Mouse (Mus musculus): Measurements from ENCODE around the gene Gm5678. TPM values are rescaled to one million over a fixed set of nuclear protein-coding genes. Genes with fewer than 3 reads are reported as not detected.
"Not testable (repeated sequence)": the region's sequence is repeated elsewhere in the genome, so short reads cannot be mapped to it uniquely, and the experiment has no call there.

The Gm5678 gene
- polyA plus RNA-seq, 1 experiment from 2014 or later, result not detected

DNA sequence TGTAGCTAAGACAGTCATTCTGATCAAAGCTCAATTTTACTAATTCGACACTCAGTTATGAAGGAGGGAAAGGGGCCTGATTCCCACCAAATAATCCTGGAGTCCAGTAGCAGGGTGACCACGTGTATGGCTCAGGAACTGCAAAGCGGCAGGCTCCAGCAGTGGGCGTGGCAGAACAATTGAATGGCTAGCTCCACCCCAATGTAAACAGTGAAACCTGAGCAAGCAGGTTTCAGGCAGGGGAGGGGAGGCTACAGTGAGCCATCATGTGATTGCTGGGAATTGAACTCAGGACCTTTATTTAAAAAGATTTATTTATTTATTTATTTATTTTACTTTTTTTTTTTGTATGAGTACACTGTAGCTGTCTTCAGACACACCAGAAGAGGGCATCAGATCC lies 42.6 kb downstream of the Gm5678 start:
- ATAC-seq (ENCODE audit: insufficient number of reproducible peaks, low FRiP score); H3K9me3 ChIP-seq (replicated peaks); H3K4me2 ChIP-seq; H3K36me3 ChIP-seq; H3K27me3 ChIP-seq (replicated peaks); H3K27ac ChIP-seq (ENCODE audit: poor library complexity, severe bottlenecking); H3K9ac ChIP-seq; H3K4me3 ChIP-seq; H3K4me1 ChIP-seq (replicated peaks): not testable (repeated sequence)
- 42% methylated on average over 4 of the region's 4 CpGs for WGBS

DNA sequence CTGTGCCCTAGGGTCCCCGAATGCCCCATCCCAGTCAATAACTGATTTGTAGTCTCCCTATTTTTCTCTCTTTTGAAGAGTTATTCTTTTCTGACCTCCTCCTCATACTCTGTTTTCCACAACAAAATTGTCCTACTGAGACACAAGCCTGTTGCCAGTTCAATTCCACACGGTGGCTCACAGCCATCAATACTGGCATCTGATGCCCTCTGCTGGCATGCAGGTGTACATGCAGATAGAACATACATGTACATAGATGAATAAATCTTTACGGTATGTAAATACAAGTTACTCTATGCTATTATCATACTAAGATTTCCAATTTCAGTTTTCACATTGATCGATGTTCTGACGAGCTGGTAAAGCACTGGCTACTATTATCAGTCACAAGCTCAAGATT lies 43.2 kb downstream of the Gm5678 start:
- Histone ChIP-seq H3K9ac (no peak overlapping the region), H3K4me2 (no peak overlapping the region), H3K4me3 (no peak overlapping the region), H3K27me3 (replicated peaks) (no peaks in the 10 kb centered on the region; the same call in 1 of the 2 replicates), H3K9me3 (replicated peaks) (peaks cover 6% of the 10 kb centered on the region), H3K36me3 (no peaks in the 10 kb centered on the region), H3K4me1 (replicated peaks) (no peaks in the 10 kb centered on the region), H3K27ac (ENCODE audit: poor library complexity, severe bottlenecking) (no peak overlapping the region)
- WGBS, result 83% methylated on average over 5 of the region's 5 CpGs
- ATAC-seq (ENCODE audit: insufficient number of reproducible peaks, low FRiP score), result no peak

DNA sequence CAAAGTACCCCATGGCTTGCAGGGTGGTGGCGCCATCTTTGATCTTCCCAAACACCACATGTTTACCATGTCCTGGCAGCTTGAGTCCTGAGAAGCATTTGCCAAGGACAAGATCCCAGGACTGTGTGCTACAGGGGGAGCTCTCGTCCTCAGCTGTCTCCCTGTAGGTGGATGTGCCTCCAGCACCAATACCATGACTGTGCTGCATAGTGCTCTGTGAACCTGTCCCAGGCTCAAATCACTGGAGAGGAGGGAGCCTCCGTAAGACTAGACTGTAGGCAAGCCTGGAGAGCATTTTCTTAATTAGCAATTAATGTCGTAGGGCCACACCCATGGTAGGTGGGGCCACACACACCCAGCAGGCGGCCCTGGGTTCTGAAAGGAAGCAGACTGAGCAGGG lies 48.5 kb downstream of the Gm5678 start:
- H3K27ac ChIP-seq (ENCODE audit: poor library complexity, severe bottlenecking), result no peak overlapping the region
- no peak for ATAC-seq (ENCODE audit: insufficient number of reproducible peaks, low FRiP score)
- no peak overlapping the region for H3K4me2 ChIP-seq
- H3K36me3 ChIP-seq, result no peaks in the 10 kb centered on the region
- H3K4me3 ChIP-seq, result no peak overlapping the region
- peaks cover 14% of the 10 kb centered on the region for H3K27me3 ChIP-seq (replicated peaks)
- H3K9me3 ChIP-seq (replicated peaks), result peaks cover 12% of the 10 kb centered on the region; the same call in 1 of the 2 replicates
- no peaks in the 10 kb centered on the region for H3K4me1 ChIP-seq (replicated peaks)
- WGBS, result 76% methylated on average over 5 of the region's 5 CpGs
- H3K9ac ChIP-seq, result no peak overlapping the region

DNA sequence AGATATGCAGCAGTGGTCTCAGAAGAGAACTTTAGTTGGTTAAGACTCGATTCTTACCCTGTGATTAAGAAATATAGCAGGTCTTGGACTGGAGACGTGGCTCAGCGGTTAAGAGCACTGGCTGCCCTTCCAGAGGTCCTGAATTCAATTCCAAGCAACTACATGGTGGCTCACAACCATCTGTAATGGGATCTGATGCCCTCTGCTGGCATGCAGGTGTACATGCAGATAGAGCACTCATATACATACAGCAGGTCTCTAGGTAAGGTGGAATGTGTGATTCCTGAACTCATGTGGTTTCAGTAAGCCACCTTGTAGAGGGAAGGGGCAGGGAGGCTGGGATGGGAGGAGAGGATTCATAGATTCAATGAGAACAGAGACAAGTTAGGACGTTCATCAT lies 50.3 kb downstream of the Gm5678 start:
- H3K4me2 ChIP-seq, result no peak overlapping the region
- H3K9ac ChIP-seq, result no peak overlapping the region
- H3K36me3 ChIP-seq, result no peaks in the 10 kb centered on the region
- no peak overlapping the region for H3K4me3 ChIP-seq
- peaks cover 3% of the 10 kb centered on the region for H3K4me1 ChIP-seq (replicated peaks)
- H3K27ac ChIP-seq (ENCODE audit: poor library complexity, severe bottlenecking), result no peak overlapping the region
- H3K27me3 ChIP-seq (replicated peaks), result peaks cover 32% of the 10 kb centered on the region
- H3K9me3 ChIP-seq (replicated peaks), result peaks cover 12% of the 10 kb centered on the region; the same call in 1 of the 2 replicates
- ATAC-seq (ENCODE audit: insufficient number of reproducible peaks, low FRiP score), result no peak
- 79% methylated on average over 4 of the region's 4 CpGs for WGBS

DNA sequence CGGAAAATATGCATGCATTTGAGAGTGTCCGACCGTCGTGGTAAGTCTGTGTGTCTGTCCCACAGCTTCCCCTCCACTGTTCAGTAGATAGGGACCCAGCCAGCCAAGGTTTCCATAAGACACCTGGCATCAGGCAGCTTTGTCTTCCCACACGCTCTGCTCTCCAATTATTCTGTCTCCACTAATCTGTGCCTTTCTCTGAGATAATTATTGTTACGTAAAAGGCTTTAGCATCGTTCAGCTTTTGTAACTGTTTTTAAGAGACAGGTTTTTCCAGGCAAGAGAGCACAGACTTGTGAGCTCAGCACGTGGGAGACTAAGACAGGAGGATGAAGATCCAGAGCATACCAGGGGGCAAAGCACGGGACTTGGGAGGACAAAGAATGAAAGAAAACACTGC lies 51.3 kb downstream of the Gm5678 start:
- 54% methylated on average over 9 of the region's 9 CpGs for WGBS
- peaks cover 41% of the 10 kb centered on the region for H3K27me3 ChIP-seq (replicated peaks)

More for the DNA sequence above, 51.3 kb downstream of the Gm5678 start:
- H3K4me1 ChIP-seq (replicated peaks), result peaks cover 10% of the 10 kb centered on the region
- H3K9me3 ChIP-seq (replicated peaks), result peaks cover 12% of the 10 kb centered on the region; the same call in 1 of the 2 replicates
- no peak overlapping the region for H3K4me2 ChIP-seq
- no peak for ATAC-seq (ENCODE audit: insufficient number of reproducible peaks, low FRiP score)
- no peaks in the 10 kb centered on the region for H3K36me3 ChIP-seq
- no peak overlapping the region for H3K4me3 ChIP-seq
- no peak overlapping the region for H3K27ac ChIP-seq (ENCODE audit: poor library complexity, severe bottlenecking)
- H3K9ac ChIP-seq, result no peak overlapping the region

Other genes starting within 250 kb of the Gm5678 start
- 6.4 and 7.5 TPM in 2 replicates for gene Setd4, start 24.0 kb upstream of the Gm5678 start, polyA plus RNA-seq (2016; fragmentation: Nextera tagmentation; extraction: Ambion mirVana)
- gene Cbr1, start 22.2 kb upstream of the Gm5678 start, polyA plus RNA-seq (2016; fragmentation: Nextera tagmentation; extraction: Ambion mirVana), result 57.0 and 58.0 TPM in 2 replicates
- gene Cbr3, start 55.1 kb downstream of the Gm5678 start, polyA plus RNA-seq (2016; fragmentation: Nextera tagmentation; extraction: Ambion mirVana), result 0.69 TPM in 1 of 2 replicates, not detected in the other
- gene Dop1b, start 83.8 kb downstream of the Gm5678 start, polyA plus RNA-seq (2016; fragmentation: Nextera tagmentation; extraction: Ambion mirVana), result 6.9 and 9.2 TPM in 2 replicates
- gene Morc3, start 204.0 kb downstream of the Gm5678 start, polyA plus RNA-seq (2016; fragmentation: Nextera tagmentation; extraction: Ambion mirVana), result 32.1 and 35.0 TPM in 2 replicates

Data from heart, embryonic 12.5 days (tissue).